Mouse (Mus musculus) right cerebral cortex, adult 18-20 months (tissue): ENCODE data around the gene Scamp1.

Source experiments
- DNase-seq: peaks from one replicate; pipeline ENCODE4 v3.0.0; 2022; ENCODE audit warnings: mixed read lengths

Scamp1 gene

GRCm38 (mm10) chr13:94173633-94174576, 111.8 kb downstream of the Scamp1 start:
- DNase-seq: no peak

GRCm38 (mm10) chr13:94172533-94173310, 112.9 kb downstream of the Scamp1 start:
- peak; percentile 39 for DNase-seq

GRCm38 (mm10) chr13:94171612-94172011, 114.0 kb downstream of the Scamp1 start:
- DNase-seq: no peak

GRCm38 (mm10) chr13:94169325-94169916, 116.2 kb downstream of the Scamp1 start:
- DNase-seq: no peak

- DNase-seq: no peak
Measured at GRCm38 (mm10) chr13:94168319-94168718, 117.3 kb downstream of the Scamp1 start.

GRCm38 (mm10) chr13:94164501-94164900, 121.2 kb downstream of the Scamp1 start:
- DNase-seq: no peak

- DNase-seq: no peak
Measured at GRCm38 (mm10) chr13:94159478-94160220, 126.0 kb downstream of the Scamp1 start.

- no peak for DNase-seq
Measured at GRCm38 (mm10) chr13:94158864-94159477, 126.7 kb downstream of the Scamp1 start.

- no peak for DNase-seq
Measured at GRCm38 (mm10) chr13:94155657-94156429, 129.8 kb downstream of the Scamp1 start.

- no peak for DNase-seq
Measured at GRCm38 (mm10) chr13:94154512-94155296, 131.0 kb downstream of the Scamp1 start.

- DNase-seq: no peak
Measured at GRCm38 (mm10) chr13:94153658-94154057, 132.0 kb downstream of the Scamp1 start.

GRCm38 (mm10) chr13:94152836-94153235, 132.8 kb downstream of the Scamp1 start:
- no peak for DNase-seq
